Mouse (Mus musculus): ENCODE measurements at regions not wholly inside any gene's neighbourhood (a gene's known extent, or its start where the extent isn't known, plus 50 kb on each side); places are given as distances from the start of the nearest gene placed in this dataset.

GRCm38 (mm10) chr4:142337701-142338100, 98.5 kb upstream of the Kazn start:
- Histone ChIP-seq H3K4me2 (replicated peaks) (no peak overlapping the region), H3K9me3 (no peaks in the 10 kb centered on the region), H3K4me1 (replicated peaks) (peaks cover 54% of the 10 kb centered on the region), H3K27ac (no peak overlapping the region; the same call in 1 of the 2 replicates), H3K9ac (replicated peaks) (no peak overlapping the region), H3K4me3 (replicated peaks) (no peak overlapping the region), H3K27me3 (no peaks in the 10 kb centered on the region), H3K36me3 (no peaks in the 10 kb centered on the region)
- ATAC-seq: no peak
- WGBS: 83% methylated on average over 8 of the region's 8 CpGs

DNA sequence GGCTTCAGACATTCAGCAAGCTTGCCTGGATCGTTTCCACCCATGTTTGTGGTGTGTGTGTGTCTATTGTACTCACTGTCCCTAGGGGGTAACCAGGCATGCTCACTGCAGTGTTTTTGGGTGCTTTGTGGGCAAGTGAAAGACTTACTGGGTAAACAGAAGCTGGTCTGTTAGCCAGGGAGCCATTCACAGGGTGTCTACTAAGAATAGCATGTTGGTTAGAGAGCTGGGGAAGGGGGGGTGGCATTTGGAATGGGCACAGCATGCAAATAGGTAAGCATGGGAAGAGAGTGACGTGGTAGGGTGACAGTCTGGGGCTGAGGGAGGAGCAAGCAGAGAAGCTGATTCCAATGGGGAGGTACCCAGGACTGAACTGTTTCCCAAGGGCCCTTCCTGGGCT, 97.7 kb upstream of the Kazn start:
- no peak overlapping the region for H3K4me3 ChIP-seq (replicated peaks)
- H3K36me3 ChIP-seq: no peaks in the 10 kb centered on the region
- 46% methylated on average over 2 of the region's 2 CpGs for WGBS
- no peaks in the 10 kb centered on the region for H3K27me3 ChIP-seq
- no peak overlapping the region for H3K9ac ChIP-seq (replicated peaks)
- no peak overlapping the region for H3K4me2 ChIP-seq (replicated peaks)
- no peak overlapping the region; the same call in 1 of the 2 replicates for H3K27ac ChIP-seq
- H3K4me1 ChIP-seq (replicated peaks): peaks cover 47% of the 10 kb centered on the region
- no peaks in the 10 kb centered on the region for H3K9me3 ChIP-seq
- ATAC-seq: no peak

DNA sequence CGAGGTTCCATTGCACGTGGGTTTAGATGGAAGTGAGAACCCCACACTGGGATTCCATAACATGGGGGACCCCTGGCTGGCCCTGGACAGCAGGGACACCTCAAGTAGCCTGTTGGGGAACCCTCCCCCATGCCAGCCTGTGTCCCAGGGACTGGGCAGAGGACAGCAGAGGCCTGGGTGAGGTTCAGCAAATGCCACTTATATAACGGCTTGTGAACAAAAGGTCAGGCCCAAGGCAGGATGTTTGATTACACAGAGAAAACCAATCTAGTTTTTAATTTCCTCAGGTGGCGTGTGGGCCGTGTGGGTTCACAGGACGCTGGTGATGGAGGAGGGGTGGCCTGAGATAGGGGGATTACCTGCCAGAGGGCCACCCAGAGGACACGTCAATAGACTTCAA, 94.9 kb upstream of the Kazn start:
- WGBS: 84% methylated on average over 7 of the region's 7 CpGs

GRCm38 (mm10) chr4:142330599-142330998, 91.4 kb upstream of the Kazn start:
- Histone ChIP-seq H3K4me2 (replicated peaks) (no peak overlapping the region), H3K9me3 (no peaks in the 10 kb centered on the region; the same call in 1 of the 2 replicates), H3K4me1 (replicated peaks) (no peaks in the 10 kb centered on the region), H3K36me3 (no peaks in the 10 kb centered on the region; the same call in 1 of the 2 replicates), H3K27me3 (no peaks in the 10 kb centered on the region), H3K9ac (replicated peaks) (no peak overlapping the region), H3K27ac (no peak overlapping the region), H3K4me3 (replicated peaks) (no peak overlapping the region)
- 93% methylated on average over 3 of the region's 3 CpGs for WGBS
- no peak for ATAC-seq

More for the DNA sequence above, 94.9 kb upstream of the Kazn start:
- ATAC-seq: no peak
- no peaks in the 10 kb centered on the region; the same call in 1 of the 2 replicates for H3K36me3 ChIP-seq
- peaks cover 20% of the 10 kb centered on the region; the same call in 1 of the 2 replicates for H3K4me1 ChIP-seq (replicated peaks)
- no peak overlapping the region for H3K4me3 ChIP-seq (replicated peaks)
- H3K9me3 ChIP-seq: no peaks in the 10 kb centered on the region; the same call in 1 of the 2 replicates
- no peak overlapping the region for H3K4me2 ChIP-seq (replicated peaks)
- H3K27me3 ChIP-seq: no peaks in the 10 kb centered on the region
- H3K27ac ChIP-seq: no peak overlapping the region
- no peak overlapping the region for H3K9ac ChIP-seq (replicated peaks)

DNA sequence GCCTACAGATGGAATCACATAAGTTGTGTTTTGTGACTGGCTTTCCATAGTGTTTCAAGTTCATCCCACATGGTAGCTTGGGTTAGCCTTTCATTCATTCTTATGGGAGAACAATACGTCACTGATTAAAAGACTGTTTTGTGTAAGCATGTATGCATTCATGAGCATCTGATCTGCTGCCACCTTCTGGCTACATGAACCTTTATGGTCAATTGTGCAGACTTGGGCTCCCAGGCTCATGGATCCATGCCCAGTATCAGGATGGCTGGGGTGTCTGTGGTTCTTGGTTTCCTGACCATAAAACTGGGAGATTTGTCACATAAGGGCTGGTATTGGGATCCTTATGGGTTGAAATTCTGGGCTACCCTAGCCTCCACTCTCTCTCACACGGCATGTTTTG, 90.4 kb upstream of the Kazn start:
- Histone ChIP-seq H3K4me2 (replicated peaks) (no peak overlapping the region), H3K4me1 (replicated peaks) (no peaks in the 10 kb centered on the region), H3K27ac (no peak overlapping the region), H3K9me3 (no peaks in the 10 kb centered on the region; the same call in 1 of the 2 replicates), H3K4me3 (replicated peaks) (no peak overlapping the region), H3K27me3 (no peaks in the 10 kb centered on the region), H3K9ac (replicated peaks) (no peak overlapping the region), H3K36me3 (no peaks in the 10 kb centered on the region; the same call in 1 of the 2 replicates)
- WGBS: 93% methylated on average over 2 of the region's 2 CpGs
- ATAC-seq: no peak

GRCm38 (mm10) chr4:142326511-142326910, 87.3 kb upstream of the Kazn start:
- Histone ChIP-seq H3K4me1 (replicated peaks) (peaks cover 1% of the 10 kb centered on the region), H3K4me2 (replicated peaks) (no peak overlapping the region), H3K36me3 (no peaks in the 10 kb centered on the region; the same call in 1 of the 2 replicates), H3K4me3 (replicated peaks) (no peak overlapping the region), H3K27me3 (no peaks in the 10 kb centered on the region), H3K27ac (no peak overlapping the region), H3K9me3 (no peaks in the 10 kb centered on the region; the same call in 1 of the 2 replicates), H3K9ac (replicated peaks) (no peak overlapping the region)
- ATAC-seq: no peak
- WGBS: 92% methylated on average over 5 of the region's 5 CpGs

DNA sequence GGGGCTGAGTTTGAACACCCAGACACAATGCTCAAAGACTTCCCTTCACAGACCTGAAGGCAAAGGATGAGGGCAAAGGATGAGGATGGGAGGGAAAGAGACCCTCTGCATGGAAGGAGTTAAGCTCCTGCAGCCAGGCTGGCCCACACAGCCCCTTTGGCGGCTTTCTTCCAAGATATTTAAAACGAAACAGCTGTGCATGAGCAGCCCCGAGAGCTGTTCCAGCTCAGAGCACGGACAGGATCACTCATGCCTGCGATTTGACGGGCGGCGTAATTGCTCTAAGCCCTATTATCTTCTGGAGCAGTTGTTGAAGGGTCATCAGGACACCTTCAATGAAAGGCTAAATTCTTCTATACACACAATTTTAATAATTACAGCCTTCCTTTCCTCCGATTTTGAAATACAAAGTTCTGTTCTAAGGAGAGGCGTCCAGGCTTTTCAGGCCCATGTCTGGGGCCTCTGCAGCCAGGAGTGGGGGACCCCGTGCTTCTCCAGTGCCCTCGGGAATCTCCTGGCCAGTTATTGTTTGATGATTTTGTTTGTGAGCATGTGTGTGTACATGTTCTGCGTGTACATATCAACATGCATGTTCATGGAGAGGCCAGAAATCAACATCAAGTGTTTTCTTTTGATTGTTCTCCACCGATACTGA, 82.1 kb upstream of the Kazn start:
- H3K4me3 ChIP-seq (replicated peaks): no peak overlapping the region
- WGBS: 25% methylated on average over 14 of the region's 14 CpGs
- no peak overlapping the region for H3K9ac ChIP-seq (replicated peaks)
- no peak overlapping the region for H3K4me2 ChIP-seq (replicated peaks)
- H3K36me3 ChIP-seq: no peaks in the 10 kb centered on the region
- H3K27ac ChIP-seq: peak overlapping the region; percentile 56
- H3K4me1 ChIP-seq (replicated peaks): peaks cover 9% of the 10 kb centered on the region
- no peaks in the 10 kb centered on the region for H3K9me3 ChIP-seq
- no peaks in the 10 kb centered on the region for H3K27me3 ChIP-seq
- ATAC-seq: peak; percentile 77

DNA sequence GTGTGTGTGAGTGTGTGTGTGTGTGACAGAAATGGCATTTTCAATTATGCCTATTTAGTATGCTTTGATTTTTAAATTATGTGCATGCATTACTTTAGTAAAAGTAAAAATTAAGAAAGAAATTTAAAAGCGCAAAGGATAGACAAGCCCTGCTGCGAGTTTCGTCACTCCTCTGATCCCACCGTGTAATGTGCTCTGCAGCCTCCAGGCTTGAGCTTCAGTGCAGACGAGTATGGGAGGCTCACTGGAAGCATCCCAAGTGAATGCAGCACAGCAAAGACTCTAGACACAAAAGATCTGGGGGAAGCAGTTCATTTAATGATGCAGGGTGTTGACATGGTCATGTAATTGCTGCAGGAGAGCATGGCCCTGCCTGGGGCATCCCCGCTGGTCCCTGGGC, 71.1 kb upstream of the Kazn start:
- no peak overlapping the region for H3K4me2 ChIP-seq (replicated peaks)
- H3K9ac ChIP-seq (replicated peaks): no peak overlapping the region
- H3K27ac ChIP-seq: no peak overlapping the region
- H3K27me3 ChIP-seq: no peaks in the 10 kb centered on the region
- WGBS: 83% methylated on average over 6 of the region's 6 CpGs
- no peak for ATAC-seq
- H3K4me1 ChIP-seq (replicated peaks): 0 out of 2 replicates have a peak, but pooled peaks cover 3% of the 10 kb centered on the region
- H3K9me3 ChIP-seq: 0 out of 2 replicates have a peak, but pooled peaks cover 11% of the 10 kb centered on the region
- H3K4me3 ChIP-seq (replicated peaks): no peak overlapping the region
- H3K36me3 ChIP-seq: peaks cover 11% of the 10 kb centered on the region

GRCm38 (mm10) chr4:142308271-142308670, 69.1 kb upstream of the Kazn start:
- H3K4me1 ChIP-seq (replicated peaks): peaks cover 8% of the 10 kb centered on the region; the same call in 1 of the 2 replicates
- 91% methylated on average over 7 of the region's 7 CpGs for WGBS
- H3K4me2 ChIP-seq (replicated peaks): no peak overlapping the region
- no peak for ATAC-seq
- H3K27me3 ChIP-seq: no peaks in the 10 kb centered on the region
- H3K9me3 ChIP-seq: 0 out of 2 replicates have a peak, but pooled peaks cover 11% of the 10 kb centered on the region
- peaks cover 11% of the 10 kb centered on the region for H3K36me3 ChIP-seq
- H3K4me3 ChIP-seq (replicated peaks): no peak overlapping the region
- H3K9ac ChIP-seq (replicated peaks): no peak overlapping the region
- no peak overlapping the region for H3K27ac ChIP-seq

GRCm38 (mm10) chr4:142307321-142307720, 68.1 kb upstream of the Kazn start:
- 84% methylated on average over 11 of the region's 11 CpGs for WGBS
- H3K27ac ChIP-seq: no peak overlapping the region
- H3K4me3 ChIP-seq (replicated peaks): no peak overlapping the region
- H3K36me3 ChIP-seq: peaks cover 9% of the 10 kb centered on the region
- no peak overlapping the region for H3K4me2 ChIP-seq (replicated peaks)
- 0 out of 2 replicates have a peak, but pooled peaks cover 9% of the 10 kb centered on the region for H3K9me3 ChIP-seq
- ATAC-seq: no peak
- no peaks in the 10 kb centered on the region for H3K27me3 ChIP-seq
- no peak overlapping the region for H3K9ac ChIP-seq (replicated peaks)
- H3K4me1 ChIP-seq (replicated peaks): peaks cover 15% of the 10 kb centered on the region

DNA sequence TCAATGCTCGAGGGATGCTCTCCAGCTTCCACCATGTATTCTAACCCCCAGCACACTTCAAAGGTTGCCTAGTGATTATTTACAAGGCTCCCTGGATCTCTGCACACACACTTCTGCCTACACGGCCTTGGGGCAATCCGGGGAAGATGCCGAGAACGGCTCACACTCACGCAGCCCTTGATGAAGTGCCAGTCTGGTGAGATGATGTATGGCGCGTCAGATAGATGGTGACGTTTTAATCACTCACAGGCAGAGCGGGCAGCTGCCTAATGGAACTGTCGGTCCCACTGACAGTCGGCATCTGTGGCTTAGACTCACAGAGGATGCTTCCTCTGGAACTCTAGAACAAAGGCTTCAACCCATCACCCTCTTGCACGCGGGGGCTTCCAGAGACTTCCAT, 66.9 kb upstream of the Kazn start:
- Histone ChIP-seq H3K4me1 (replicated peaks) (peaks cover 27% of the 10 kb centered on the region), H3K9ac (replicated peaks) (no peak overlapping the region), H3K9me3 (0 out of 2 replicates have a peak, but pooled peaks cover under 1% of the 10 kb centered on the region), H3K4me3 (replicated peaks) (no peak overlapping the region), H3K4me2 (replicated peaks) (no peak overlapping the region), H3K27me3 (no peaks in the 10 kb centered on the region), H3K27ac (no peak overlapping the region), H3K36me3 (no peaks in the 10 kb centered on the region)
- no peak for ATAC-seq
- WGBS: 74% methylated on average over 14 of the region's 14 CpGs

- ATAC-seq: no peak
- Histone ChIP-seq H3K9me3 (no peaks in the 10 kb centered on the region), H3K4me1 (replicated peaks) (peaks cover 53% of the 10 kb centered on the region), H3K27ac (no peak overlapping the region), H3K36me3 (no peaks in the 10 kb centered on the region), H3K4me3 (replicated peaks) (no peak overlapping the region), H3K27me3 (no peaks in the 10 kb centered on the region), H3K9ac (replicated peaks) (no peak overlapping the region), H3K4me2 (replicated peaks) (no peak overlapping the region)
- 78% methylated on average over 10 of the region's 10 CpGs for WGBS
Observed at GRCm38 (mm10) chr4:142303374-142304020, 64.3 kb upstream of the Kazn start.
